Mouse (Mus musculus): Measurements from ENCODE around the gene C9. TPM values are rescaled to one million over a fixed set of nuclear protein-coding genes. Genes with fewer than 3 reads are reported as not detected.
A peak's percentile ranks its signal among the peaks of the same experiment; 100 is the strongest.

Gene C9
- total and polyA plus RNA-seq, 2 experiments from 2014 or later, result not detected

- Histone ChIP-seq H3K9me3 (ENCODE audit: low read length) (no peaks in the 10 kb centered on the region), H3K27me3 (ENCODE audit: insufficient read depth, low read length) (no peaks in the 10 kb centered on the region), H3K4me1 (ENCODE audit: insufficient read depth, low read length) (no peaks in the 10 kb centered on the region), H3K36me3 (ENCODE audit: insufficient read depth, low read length) (no peaks in the 10 kb centered on the region), H3K4me2 (ENCODE audit: low read depth, low read length, poor library complexity, severe bottlenecking) (no peak overlapping the region), H3K4me3 (ENCODE audit: low read depth, low read length) (no peak overlapping the region), H3K9ac (replicated peaks; ENCODE audit: low read length, poor library complexity, severe bottlenecking) (no peak overlapping the region), H3K27ac (ENCODE audit: low read depth, low read length) (no peak overlapping the region)
- WGBS, result 79% methylated on average over 6 of the region's 6 CpGs
- TF ChIP-seq CTCF (IDR thresholded peaks at IDR 0.05), result no peak
- DNase-seq (ENCODE audit: low spot score), result no peak
- ATAC-seq (ENCODE audit: low FRiP score), result no peak
These were observed 38.4 kb upstream of the C9 start for GRCm38 (mm10) chr15:6406771-6407170.

DNA sequence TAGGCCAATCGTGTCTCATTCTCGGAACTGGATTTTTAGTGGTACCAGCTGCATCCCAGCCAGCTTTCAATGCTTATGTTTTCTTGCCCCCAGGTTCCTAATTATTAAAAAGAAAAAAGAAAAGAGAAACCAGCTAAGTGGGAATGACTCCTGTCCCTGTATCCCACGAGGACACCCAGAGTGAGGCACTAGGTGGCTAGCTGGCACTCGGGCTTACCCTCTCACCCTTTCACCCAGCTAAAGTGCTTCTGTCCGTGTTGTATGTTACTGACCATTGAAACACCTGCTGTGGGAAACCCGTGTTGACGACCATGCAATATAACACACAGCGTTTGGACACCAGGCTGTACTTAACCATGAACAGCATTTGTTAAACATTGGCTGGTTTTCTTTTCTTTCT is 36.1 kb upstream of the C9 start:
- no peaks in the 10 kb centered on the region for H3K9me3 ChIP-seq (ENCODE audit: low read length)
- no peak for DNase-seq (ENCODE audit: low spot score)
- no peak overlapping the region for H3K27ac ChIP-seq (ENCODE audit: low read depth, low read length)
- no peaks in the 10 kb centered on the region for H3K4me1 ChIP-seq (ENCODE audit: insufficient read depth, low read length)
- whole genome bisulfite sequencing, result 84% methylated on average over 8 of the region's 8 CpGs
- H3K4me2 ChIP-seq (ENCODE audit: low read depth, low read length, poor library complexity, severe bottlenecking), result no peak overlapping the region
- ATAC-seq (ENCODE audit: low FRiP score), result no peak
- H3K27me3 ChIP-seq (ENCODE audit: insufficient read depth, low read length), result no peaks in the 10 kb centered on the region
- TF ChIP-seq CTCF (IDR thresholded peaks at IDR 0.05), result no peak
- no peak overlapping the region for H3K9ac ChIP-seq (replicated peaks; ENCODE audit: low read length, poor library complexity, severe bottlenecking)
- H3K36me3 ChIP-seq (ENCODE audit: insufficient read depth, low read length), result no peaks in the 10 kb centered on the region
- no peak overlapping the region for H3K4me3 ChIP-seq (ENCODE audit: low read depth, low read length)

- TF ChIP-seq CTCF (IDR thresholded peaks at IDR 0.05), result no peak
- no peaks in the 10 kb centered on the region for H3K4me1 ChIP-seq (ENCODE audit: insufficient read depth, low read length)
- no peak overlapping the region for H3K27ac ChIP-seq (ENCODE audit: low read depth, low read length)
- WGBS, result 96% methylated on average over 3 of the region's 3 CpGs
- no peak overlapping the region for H3K4me3 ChIP-seq (ENCODE audit: low read depth, low read length)
- DNase-seq (ENCODE audit: low spot score) (no peak), ATAC-seq (ENCODE audit: low FRiP score) (no peak)
- H3K36me3 ChIP-seq (ENCODE audit: insufficient read depth, low read length), result no peaks in the 10 kb centered on the region
- H3K9me3 ChIP-seq (ENCODE audit: low read length), result no peaks in the 10 kb centered on the region
- no peaks in the 10 kb centered on the region for H3K27me3 ChIP-seq (ENCODE audit: insufficient read depth, low read length)
- no peak overlapping the region for H3K9ac ChIP-seq (replicated peaks; ENCODE audit: low read length, poor library complexity, severe bottlenecking)
- no peak overlapping the region for H3K4me2 ChIP-seq (ENCODE audit: low read depth, low read length, poor library complexity, severe bottlenecking)
These were observed 35.0 kb upstream of the C9 start for GRCm38 (mm10) chr15:6410161-6410560.

- Histone ChIP-seq H3K36me3 (ENCODE audit: insufficient read depth, low read length) (no peaks in the 10 kb centered on the region), H3K9me3 (ENCODE audit: low read length) (no peaks in the 10 kb centered on the region), H3K27ac (ENCODE audit: low read depth, low read length) (no peak overlapping the region), H3K9ac (replicated peaks; ENCODE audit: low read length, poor library complexity, severe bottlenecking) (no peak overlapping the region), H3K4me1 (ENCODE audit: insufficient read depth, low read length) (no peaks in the 10 kb centered on the region), H3K4me2 (ENCODE audit: low read depth, low read length, poor library complexity, severe bottlenecking) (no peak overlapping the region), H3K27me3 (ENCODE audit: insufficient read depth, low read length) (no peaks in the 10 kb centered on the region), H3K4me3 (ENCODE audit: low read depth, low read length) (no peak overlapping the region)
- 93% methylated on average over 6 of the region's 6 CpGs for WGBS
- ATAC-seq (ENCODE audit: low FRiP score), result no peak
- TF ChIP-seq CTCF (IDR thresholded peaks at IDR 0.05), result no peak
- DNase-seq (ENCODE audit: low spot score), result no peak
These were observed 33.8 kb upstream of the C9 start for GRCm38 (mm10) chr15:6411334-6411733.

DNA sequence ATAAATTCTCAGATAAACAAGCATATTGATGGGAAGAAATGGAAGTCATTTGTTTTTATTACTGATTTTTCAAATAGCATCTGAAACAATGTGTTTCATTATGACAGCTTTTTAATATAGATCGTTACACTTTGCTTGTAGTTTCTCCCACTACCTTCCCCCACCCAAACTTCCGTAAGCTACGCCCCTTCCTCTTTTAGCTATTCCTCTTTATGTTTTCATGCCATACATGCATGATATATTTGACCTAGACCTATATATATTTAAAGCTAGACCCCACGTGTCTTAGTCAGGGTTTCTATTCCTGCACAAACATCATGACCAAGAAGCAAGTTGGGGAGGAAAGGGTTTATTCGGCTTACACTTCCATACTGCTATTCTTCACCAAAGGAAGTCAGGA is 29.8 kb upstream of the C9 start:
- Histone ChIP-seq H3K36me3 (ENCODE audit: insufficient read depth, low read length) (no peaks in the 10 kb centered on the region), H3K4me2 (ENCODE audit: low read depth, low read length, poor library complexity, severe bottlenecking) (no peak overlapping the region), H3K4me3 (ENCODE audit: low read depth, low read length) (no peak overlapping the region), H3K9me3 (ENCODE audit: low read length) (no peaks in the 10 kb centered on the region), H3K27ac (ENCODE audit: low read depth, low read length) (no peak overlapping the region), H3K4me1 (ENCODE audit: insufficient read depth, low read length) (no peaks in the 10 kb centered on the region), H3K27me3 (ENCODE audit: insufficient read depth, low read length) (no peaks in the 10 kb centered on the region), H3K9ac (replicated peaks; ENCODE audit: low read length, poor library complexity, severe bottlenecking) (no peak overlapping the region)
- DNase-seq (ENCODE audit: low spot score) (no peak), ATAC-seq (ENCODE audit: low FRiP score) (no peak)
- WGBS, result 96% methylated on average over 5 of the region's 5 CpGs
- TF ChIP-seq CTCF (IDR thresholded peaks at IDR 0.05), result no peak

DNA sequence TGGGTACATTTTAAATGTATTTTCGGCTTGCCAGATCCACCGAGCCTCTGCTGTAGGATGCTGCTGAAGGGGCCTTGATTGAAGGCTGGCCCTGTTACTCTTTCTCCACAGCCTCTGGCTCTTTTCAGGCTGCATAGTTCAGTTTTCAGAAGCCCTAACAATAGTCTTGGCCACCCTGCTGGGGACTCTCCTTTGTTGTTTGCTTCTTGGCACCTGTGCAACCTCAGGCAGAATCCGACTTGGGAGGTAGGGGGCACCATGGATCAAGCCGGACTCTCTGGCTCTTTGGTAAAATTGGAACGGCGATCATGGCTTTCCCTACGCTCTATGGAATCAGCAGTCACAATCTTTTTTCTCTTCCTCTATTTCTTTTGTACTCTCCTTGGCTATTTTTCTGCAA is 13.3 kb upstream of the C9 start:
- Histone ChIP-seq H3K4me3 (ENCODE audit: low read depth, low read length) (no peak overlapping the region), H3K4me1 (ENCODE audit: insufficient read depth, low read length) (no peaks in the 10 kb centered on the region), H3K27me3 (ENCODE audit: insufficient read depth, low read length) (no peaks in the 10 kb centered on the region), H3K9me3 (ENCODE audit: low read length) (no peaks in the 10 kb centered on the region), H3K27ac (ENCODE audit: low read depth, low read length) (peak overlapping the region; percentile 32; the same call in 1 of the 2 replicates), H3K9ac (replicated peaks; ENCODE audit: low read length, poor library complexity, severe bottlenecking) (no peak overlapping the region), H3K36me3 (ENCODE audit: insufficient read depth, low read length) (no peaks in the 10 kb centered on the region), H3K4me2 (ENCODE audit: low read depth, low read length, poor library complexity, severe bottlenecking) (no peak overlapping the region)
- TF ChIP-seq CTCF (IDR thresholded peaks at IDR 0.05), result peak; percentile 36
- DNase-seq (ENCODE audit: low spot score) (peak; percentile 54), ATAC-seq (ENCODE audit: low FRiP score) (no peak; the same call in 1 of the 2 replicates)
- WGBS, result 41% methylated on average over 7 of the region's 7 CpGs
